Mouse (Mus musculus) brain, adult 2 months (tissue): ENCODE measurements around the gene Dkkl1.

ENCODE experiments used
- DNase-seq: peaks from one replicate; pipeline ENCODE4 v3.0.0; 2011; ENCODE audit warnings: low read depth, low spot score

Dkkl1 gene

GRCm38 (mm10) chr7:45167761-45168445 lies 44.0 kb downstream of the Dkkl1 start:
- DNase-seq, result peak; percentile 88

- DNase-seq, result peak; percentile 89
Measured at GRCm38 (mm10) chr7:45166950-45167401, 45.0 kb downstream of the Dkkl1 start.

GRCm38 (mm10) chr7:45165701-45166100 lies 46.2 kb downstream of the Dkkl1 start:
- DNase-seq, result peak; percentile 33

- DNase-seq, result peak; percentile 79
Measured at GRCm38 (mm10) chr7:45164833-45165232, 47.1 kb downstream of the Dkkl1 start.

- DNase-seq, result peak; percentile 85
Measured at GRCm38 (mm10) chr7:45163735-45164490, 48.0 kb downstream of the Dkkl1 start, which contains the start of gene Slc17a7. Gene Slc17a7, plus strand, starts transcription at chr7:45163949.

- DNase-seq, result no peak
Measured at GRCm38 (mm10) chr7:45162996-45163615, 48.8 kb downstream of the Dkkl1 start.

- DNase-seq, result peak; percentile 73
Measured at GRCm38 (mm10) chr7:45162551-45162950, 49.4 kb downstream of the Dkkl1 start.

GRCm38 (mm10) chr7:45161612-45162473 lies 50.1 kb downstream of the Dkkl1 start:
- DNase-seq, result peak; percentile 99

GRCm38 (mm10) chr7:45160866-45161265 lies 51.1 kb downstream of the Dkkl1 start:
- no peak for DNase-seq

GRCm38 (mm10) chr7:45160316-45160800 lies 51.6 kb downstream of the Dkkl1 start:
- DNase-seq, result no peak

- DNase-seq, result no peak
Measured at GRCm38 (mm10) chr7:45158991-45159390, 53.0 kb downstream of the Dkkl1 start.
